Mouse (Mus musculus) layer of hippocampus, adult 2 months (tissue): ENCODE results near the gene Tspan5. TPM values are rescaled to one million over a fixed set of nuclear protein-coding genes. Genes with fewer than 3 reads are reported as not detected.

ENCODE experiments used
- DNase-seq, 2 experiments: peaks; one replicate each; pipeline ENCODE4 v3.0.0; 2022; ENCODE audit warnings: low spot score in 2 of 2
- H3K27ac ChIP-seq: fragments of 200-600 bp; 2 replicates; pipeline ENCODE4 v1.8.1; 2022
- H3K4me3 ChIP-seq: fragments of 200-600 bp; 2 replicates; pipeline ENCODE4 v1.8.1; 2022; ENCODE audit warnings: mild to moderate bottlenecking
- CTCF ChIP-seq: fragments of 200-600 bp; conservative IDR thresholded peaks from 2 replicates; pipeline ENCODE4 v1.8.1; 2022; ENCODE audit warnings: antibody characterized with exemption, mild to moderate bottlenecking, moderate library complexity
- total RNA-seq, 2 experiments: library from RNA; stranded (reverse); gene quantifications; 2 replicates each; pipeline ENCODE4 v1.2.3; 2021

Gene Tspan5
- total RNA-seq, 2 experiments from 2014 or later = 199 to 202 TPM

- DNase-seq = no peak
- Histone ChIP-seq H3K27ac (peak overlapping the region; percentile 57; the same call in 1 of the 2 replicates), H3K4me3 (no peak overlapping the region)
- TF ChIP-seq CTCF = no peak
Observed at GRCm38 (mm10) chr3:138875936-138876335, 133.9 kb downstream of the Tspan5 start.

GRCm38 (mm10) chr3:138876418-138876817 is 134.4 kb downstream of the Tspan5 start:
- TF ChIP-seq CTCF = no peak
- Histone ChIP-seq H3K4me3 (no peak overlapping the region), H3K27ac (peak overlapping the region; percentile 57; the same call in 1 of the 2 replicates)
- no peak for DNase-seq

- Histone ChIP-seq H3K4me3 (no peak overlapping the region), H3K27ac (peak overlapping the region; percentile 57; the same call in 1 of the 2 replicates)
- DNase-seq = no peak
- TF ChIP-seq CTCF = no peak
Observed at GRCm38 (mm10) chr3:138876931-138877361, 135.0 kb downstream of the Tspan5 start.

- peak overlapping the region; percentile 57; the same call in 1 of the 2 replicates for H3K27ac ChIP-seq
- H3K4me3 ChIP-seq = no peak overlapping the region
- no peak for TF ChIP-seq CTCF
- no peak for DNase-seq
Observed at GRCm38 (mm10) chr3:138877741-138878140, 135.7 kb downstream of the Tspan5 start.

- no peak overlapping the region for H3K4me3 ChIP-seq
- peak overlapping the region; percentile 67; the same call in 1 of the 2 replicates for H3K27ac ChIP-seq
- no peak for TF ChIP-seq CTCF
- no peak for DNase-seq
Observed at GRCm38 (mm10) chr3:138880999-138881724, 139.2 kb downstream of the Tspan5 start.

DNA sequence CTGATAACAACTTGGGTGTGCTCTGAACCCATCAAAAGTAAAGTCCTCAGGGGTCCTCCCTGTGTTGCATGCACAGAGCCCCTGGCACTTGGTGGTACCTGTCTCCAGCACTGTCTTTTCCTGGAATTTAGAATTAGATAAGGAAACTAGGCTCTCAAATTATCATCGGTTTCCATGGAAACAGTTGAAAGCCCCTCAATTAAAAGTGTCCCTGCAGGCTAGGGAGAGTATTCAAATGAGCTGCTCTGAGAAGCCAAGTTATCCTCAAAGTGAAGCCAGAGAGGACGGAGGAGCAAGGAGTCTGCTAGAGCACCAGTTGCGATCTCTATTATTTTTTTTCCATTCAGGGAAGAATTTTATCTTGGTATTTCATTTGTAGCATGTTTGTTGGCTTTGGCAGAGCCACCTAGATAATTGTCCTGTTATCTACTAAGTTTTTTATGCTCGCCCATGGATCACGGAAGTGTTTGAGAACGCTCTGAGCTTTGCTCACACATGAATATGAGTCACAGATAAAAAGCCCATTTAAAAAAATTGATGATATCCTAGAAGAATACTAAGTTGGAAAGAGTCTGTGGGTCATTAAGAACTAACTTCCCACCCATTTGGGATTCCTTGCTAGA is 139.8 kb downstream of the Tspan5 start:
- no peak for DNase-seq
- no peak overlapping the region for H3K4me3 ChIP-seq
- H3K27ac ChIP-seq = peak overlapping the region; percentile 39; the same call in 1 of the 2 replicates
- TF ChIP-seq CTCF = no peak

- Histone ChIP-seq H3K27ac (peak overlapping the region; percentile 32), H3K4me3 (no peak overlapping the region)
- no peak for TF ChIP-seq CTCF
- DNase-seq = no peak
Observed at GRCm38 (mm10) chr3:138886121-138886520, 144.1 kb downstream of the Tspan5 start.

DNA sequence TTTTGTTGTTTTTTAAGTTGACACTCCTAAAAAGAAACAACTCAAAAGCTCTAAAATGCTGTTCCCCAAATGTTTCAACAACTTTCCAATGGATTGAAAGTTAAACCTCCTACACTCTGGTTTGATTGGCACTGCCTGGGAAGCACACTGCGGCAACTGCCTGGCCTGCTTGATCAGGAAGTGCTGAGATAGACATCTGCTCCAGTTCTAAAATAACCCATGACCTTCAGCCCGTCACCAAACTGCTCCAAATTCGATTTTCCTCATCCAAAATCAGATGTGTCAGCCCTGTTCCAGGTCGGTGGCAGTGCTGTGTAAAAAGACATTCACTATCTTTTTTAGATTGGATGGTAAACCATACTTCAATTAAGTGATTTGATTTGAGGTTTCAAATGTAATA is 147.2 kb downstream of the Tspan5 start:
- no peak overlapping the region; the same call in 1 of the 2 replicates for H3K4me3 ChIP-seq
- DNase-seq = peak; percentile 36 to 61
- H3K27ac ChIP-seq = peak overlapping the region; percentile 77
- no peak for TF ChIP-seq CTCF

GRCm38 (mm10) chr3:138889769-138890295 is 147.8 kb downstream of the Tspan5 start:
- no peak for DNase-seq
- peak overlapping the region; percentile 77 for H3K27ac ChIP-seq
- no peak for TF ChIP-seq CTCF
- H3K4me3 ChIP-seq = no peak overlapping the region

DNA sequence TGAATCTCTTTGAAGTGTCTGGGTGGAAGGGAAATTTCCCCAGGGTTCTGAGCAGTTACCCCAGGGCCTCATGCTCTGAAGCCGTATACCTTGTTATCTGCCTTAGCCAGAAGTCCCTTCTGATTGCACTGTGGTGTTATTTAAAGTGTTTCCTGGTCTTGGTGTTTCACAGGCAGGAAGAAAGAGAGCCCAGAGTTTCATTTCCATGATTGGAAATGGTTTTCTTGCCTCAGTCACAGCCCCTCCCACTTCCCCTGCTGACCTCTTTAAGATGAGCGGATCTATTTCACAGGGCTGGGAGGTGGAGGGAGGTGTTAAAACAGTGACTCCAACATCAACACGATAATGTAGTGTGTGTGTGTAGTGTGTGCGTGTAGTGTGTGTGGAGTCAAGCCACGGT is 151.5 kb downstream of the Tspan5 start:
- no peak overlapping the region for H3K4me3 ChIP-seq
- TF ChIP-seq CTCF = no peak
- DNase-seq = no peak
- peak overlapping the region; percentile 6; the same call in 1 of the 2 replicates for H3K27ac ChIP-seq

DNA sequence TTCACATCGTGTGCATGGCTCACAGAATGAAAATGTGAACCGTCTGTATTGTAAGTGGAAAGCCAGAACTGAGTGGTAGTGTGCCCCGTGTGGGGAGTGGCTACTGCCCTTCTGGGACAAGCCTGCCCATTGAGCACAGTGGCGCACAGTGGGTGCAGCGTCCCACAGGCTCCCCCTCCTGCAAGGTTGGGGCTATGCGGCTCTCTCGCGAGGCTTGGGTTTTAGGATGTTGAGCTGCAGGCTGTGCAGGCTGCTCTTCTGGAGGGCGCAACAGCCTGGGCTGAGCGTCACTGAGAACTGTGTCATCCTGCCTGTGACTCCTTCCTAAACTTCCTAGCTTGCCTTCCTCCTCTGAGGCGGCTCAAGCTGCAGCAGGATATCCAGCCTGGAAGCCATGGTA is 155.5 kb downstream of the Tspan5 start:
- 0 out of 2 replicates have a peak, but pooled peaks have one; percentile 8 for TF ChIP-seq CTCF
- Histone ChIP-seq H3K27ac (no peak overlapping the region), H3K4me3 (no peak overlapping the region)
- DNase-seq = no peak

DNA sequence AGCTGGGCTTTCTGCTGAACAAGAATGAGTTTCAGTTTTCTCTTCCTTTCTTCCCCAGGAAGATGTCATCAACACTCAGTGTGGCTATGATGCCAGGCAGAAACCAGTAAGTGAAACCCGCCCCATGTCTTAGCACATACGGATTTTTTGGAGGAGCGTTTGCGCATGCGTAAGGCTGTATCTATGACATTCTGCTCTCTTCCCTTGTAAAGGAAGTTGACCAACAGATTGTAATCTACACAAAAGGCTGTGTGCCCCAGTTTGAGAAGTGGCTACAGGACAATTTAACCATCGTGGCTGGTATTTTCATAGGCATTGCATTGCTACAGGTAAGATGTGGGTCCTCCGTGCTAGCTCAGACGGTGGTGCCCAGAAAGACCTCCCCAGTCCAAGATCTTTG is 156.1 kb downstream of the Tspan5 start:
- Histone ChIP-seq H3K27ac (no peak overlapping the region), H3K4me3 (no peak overlapping the region)
- no peak for DNase-seq
- no peak for TF ChIP-seq CTCF

DNA sequence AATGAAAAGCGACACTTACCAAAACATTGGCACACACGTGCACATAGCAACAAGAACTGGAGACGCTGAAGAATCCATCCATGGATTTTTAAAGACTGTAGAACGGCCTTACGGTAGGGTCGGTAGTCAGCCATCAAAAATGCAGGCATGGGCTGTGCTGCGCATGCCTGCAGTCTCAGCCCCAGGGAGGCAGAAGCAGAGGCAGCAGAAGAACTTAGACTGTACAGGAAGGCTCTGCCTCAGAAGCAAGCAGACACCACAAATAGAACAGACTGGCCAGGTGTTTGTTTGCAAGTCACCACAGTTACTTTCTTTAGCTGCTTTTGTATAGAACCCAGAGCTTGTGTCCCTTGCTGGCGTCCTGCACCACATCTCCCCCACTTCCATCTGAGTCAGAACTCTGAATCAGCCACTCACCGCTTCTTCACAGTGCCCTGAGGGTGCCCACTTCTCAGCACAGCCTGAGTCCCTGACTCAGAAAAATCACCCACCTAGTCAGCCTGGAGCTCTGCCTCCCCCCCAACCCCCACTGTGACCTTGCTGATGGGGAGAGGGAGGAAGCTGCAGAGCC is 158.7 kb downstream of the Tspan5 start:
- Histone ChIP-seq H3K27ac (peak overlapping the region; percentile 62), H3K4me3 (no peak overlapping the region)
- no peak for TF ChIP-seq CTCF
- peak in 1 of 2 experiments; percentile 28 for DNase-seq
